Comparison of ENCODE assay signal across 9 mouse cellular contexts in genomic region chr2:74726973-74727639, GRCm38 (mm10). TPM values are rescaled to one million over a fixed set of nuclear protein-coding genes. Genes with fewer than 3 reads are reported as not detected.
DNase-seq lines count a peak whose midpoint lies in the region; ATAC-seq lines count a peak whose summit lies in the region.
"Had no signal": no experiment of that assay in that cellular context is flagged by ENCODE, and none has a peak within 500 bp of the region (broad histone marks: within the 10 kb centered on the region; RNA-seq: fewer than 3 reads in every experiment).

No protein-coding gene starts in this region.

- peak overlapping the region; percentile 35 for H3K4me3 ChIP-seq in heart, embryonic 15.5 days
- H3K4me3 ChIP-seq in brown adipose tissue, adult 24 weeks (ENCODE audit: insufficient read depth, low read depth, low read length): peak overlapping the region; percentile 35
- H3K4me3 ChIP-seq in intestine, embryonic 16.5 days (ENCODE audit: low read length): peak overlapping the region; percentile 41
- 0 out of 2 replicates have a peak overlapping the region, but pooled peaks have one; percentile 3 for H3K4me3 ChIP-seq in midbrain, embryonic 16.5 days (ENCODE audit: low read depth, low read length)

- H3K27ac ChIP-seq in heart, embryonic 15.5 days: no peak overlapping the region
- no peak overlapping the region for H3K27ac ChIP-seq in brown adipose tissue, adult 24 weeks (replicated peaks; ENCODE audit: low read depth, low read length)
- peak overlapping the region; percentile 33; the same call in 1 of the 2 replicates for H3K27ac ChIP-seq in intestine, embryonic 16.5 days (ENCODE audit: low read length)
- no peak overlapping the region for H3K27ac ChIP-seq in midbrain, embryonic 16.5 days (ENCODE audit: low read length)

- H3K4me2 ChIP-seq in heart, embryonic 15.5 days: peak overlapping the region; percentile 55
- H3K4me2 ChIP-seq in intestine, embryonic 16.5 days (ENCODE audit: low read depth, low read length): peak overlapping the region; percentile 49
- peak overlapping the region; percentile 18 for H3K4me2 ChIP-seq in midbrain, embryonic 16.5 days (ENCODE audit: low read length)

- ATAC-seq in heart, embryonic 15.5 days (replicated peaks; ENCODE audit: insufficient number of reproducible peaks, insufficient read depth, low FRiP score, low read depth): no peak
- ATAC-seq in intestine, embryonic 16.5 days: no peak
- no peak for ATAC-seq in midbrain, embryonic 16.5 days
- ATAC-seq: Patski had no signal

- H3K4me1 ChIP-seq in heart, embryonic 15.5 days (replicated peaks): peaks cover 9% of the 10 kb centered on the region
- peaks cover 3% of the 10 kb centered on the region for H3K4me1 ChIP-seq in brown adipose tissue, adult 24 weeks (ENCODE audit: control insufficient read depth, insufficient read depth, insufficient read length, low read length)
- H3K4me1 ChIP-seq in intestine, embryonic 16.5 days (ENCODE audit: control insufficient read depth, insufficient read depth, low read length): peaks cover 11% of the 10 kb centered on the region; the same call in 1 of the 2 replicates
- H3K4me1 ChIP-seq in midbrain, embryonic 16.5 days (ENCODE audit: control insufficient read depth, insufficient read depth, low read length): no peaks in the 10 kb centered on the region; the same call in 1 of the 2 replicates

- peaks cover 98% of the 10 kb centered on the region for H3K27me3 ChIP-seq in heart, embryonic 15.5 days
- peaks cover 70% of the 10 kb centered on the region for H3K27me3 ChIP-seq in intestine, embryonic 16.5 days (replicated peaks; ENCODE audit: control insufficient read depth, insufficient read depth, low read length)
- peaks cover 89% of the 10 kb centered on the region for H3K27me3 ChIP-seq in midbrain, embryonic 16.5 days (ENCODE audit: control insufficient read depth, insufficient read depth, low read depth, low read length)
- H3K27me3 ChIP-seq: Patski had no signal

- no peak for DNase-seq in heart, adult 11 months
- no peak for DNase-seq in spleen, postnatal 4 days (ENCODE audit: low spot score in 2 of 2)
- DNase-seq in thymus, adult 18-20 months: no peak
- no peak for DNase-seq in testis, postnatal 10 days (ENCODE audit: low spot score)

- no peaks in the 10 kb centered on the region for H3K36me3 ChIP-seq in heart, embryonic 15.5 days
- no peaks in the 10 kb centered on the region for H3K36me3 ChIP-seq in intestine, embryonic 16.5 days (ENCODE audit: control insufficient read depth, insufficient read depth, low read length)
- no peaks in the 10 kb centered on the region for H3K36me3 ChIP-seq in midbrain, embryonic 16.5 days (ENCODE audit: control insufficient read depth, insufficient read depth, low read length)

- H3K9ac ChIP-seq in heart, embryonic 15.5 days: no peak overlapping the region
- H3K9ac ChIP-seq in intestine, embryonic 16.5 days (ENCODE audit: low read depth, low read length): peak overlapping the region; percentile 56
- H3K9ac ChIP-seq in midbrain, embryonic 16.5 days (ENCODE audit: low read depth, low read length): no peak overlapping the region

- 2% methylated on average over 43 of the region's 43 CpGs for WGBS in heart, embryonic 15.5 days
- 17% methylated on average over 43 of the region's 43 CpGs for WGBS in intestine, embryonic 16.5 days
- WGBS in midbrain, embryonic 16.5 days: 2% methylated on average over 32 of the region's 43 CpGs

- no peaks in the 10 kb centered on the region for H3K9me3 ChIP-seq in heart, embryonic 15.5 days (replicated peaks)
- H3K9me3 ChIP-seq in intestine, embryonic 16.5 days (ENCODE audit: control insufficient read depth, low read length): no peaks in the 10 kb centered on the region
- H3K9me3 ChIP-seq in midbrain, embryonic 16.5 days (replicated peaks; ENCODE audit: control insufficient read depth, low read length, poor library complexity, severe bottlenecking): no peaks in the 10 kb centered on the region

RNA-seq across cellular contexts. Expression of gene Gm28230, which starts 0.6 kb away (rescaled TPM):
- not detected in 2 replicates for polyA plus RNA-seq in heart, embryonic 15.5 days (2015; fragmentation: Nextera tagmentation; extraction: Ambion mirVana)
- polyA plus RNA-seq in brown adipose tissue, adult 24 weeks (2012; ENCODE audit: insufficient read depth, insufficient read length, missing spikeins): not detected in 2 replicates
- 0.24 TPM in 1 of 2 replicates, not detected in the other for polyA plus RNA-seq in intestine, embryonic 16.5 days (2015; fragmentation: Nextera tagmentation; extraction: Ambion mirVana)
- not detected in 2 replicates for polyA plus RNA-seq in midbrain, embryonic 16.5 days (2015; fragmentation: Nextera tagmentation; extraction: Ambion mirVana)

RNA-seq across cellular contexts. Expression of gene Hoxd4, which starts 15.4 kb away (rescaled TPM):
- 0.09 and 0.15 TPM in 2 replicates for polyA plus RNA-seq in heart, embryonic 15.5 days (2015; fragmentation: Nextera tagmentation; extraction: Ambion mirVana)
- 1.3 and 2.6 TPM in 2 replicates for polyA plus RNA-seq in brown adipose tissue, adult 24 weeks (2012; ENCODE audit: insufficient read depth, insufficient read length, missing spikeins)
- 0.91 and 0.95 TPM in 2 replicates for polyA plus RNA-seq in intestine, embryonic 16.5 days (2015; fragmentation: Nextera tagmentation; extraction: Ambion mirVana)
- not detected in 2 replicates for polyA plus RNA-seq in midbrain, embryonic 16.5 days (2015; fragmentation: Nextera tagmentation; extraction: Ambion mirVana)

RNA-seq across cellular contexts. Expression of gene Hoxd3, which starts 15.4 kb away (rescaled TPM):
- polyA plus RNA-seq in heart, embryonic 15.5 days (2015; fragmentation: Nextera tagmentation; extraction: Ambion mirVana): 0.29 and 1.0 TPM in 2 replicates
- polyA plus RNA-seq in brown adipose tissue, adult 24 weeks (2012; ENCODE audit: insufficient read depth, insufficient read length, missing spikeins): not detected in 2 replicates
- polyA plus RNA-seq in intestine, embryonic 16.5 days (2015; fragmentation: Nextera tagmentation; extraction: Ambion mirVana): 13.4 and 15.1 TPM in 2 replicates
- polyA plus RNA-seq in midbrain, embryonic 16.5 days (2015; fragmentation: Nextera tagmentation; extraction: Ambion mirVana): 0.17 TPM in 1 of 2 replicates, not detected in the other

RNA-seq across cellular contexts. Expression of gene Hoxd8, which starts 22.7 kb away (rescaled TPM):
- 0.24 and 0.56 TPM in 2 replicates for polyA plus RNA-seq in heart, embryonic 15.5 days (2015; fragmentation: Nextera tagmentation; extraction: Ambion mirVana)
- polyA plus RNA-seq in brown adipose tissue, adult 24 weeks (2012; ENCODE audit: insufficient read depth, insufficient read length, missing spikeins): 7.4 and 10.4 TPM in 2 replicates
- 3.1 TPM in 2 replicates for polyA plus RNA-seq in intestine, embryonic 16.5 days (2015; fragmentation: Nextera tagmentation; extraction: Ambion mirVana)
- polyA plus RNA-seq in midbrain, embryonic 16.5 days (2015; fragmentation: Nextera tagmentation; extraction: Ambion mirVana): not detected in 2 replicates

RNA-seq across cellular contexts. Expression of gene Hoxd9, which starts 29.6 kb away (rescaled TPM):
- 0.14 and 0.15 TPM in 2 replicates for polyA plus RNA-seq in heart, embryonic 15.5 days (2015; fragmentation: Nextera tagmentation; extraction: Ambion mirVana)
- 1.9 TPM in 1 of 2 replicates, not detected in the other for polyA plus RNA-seq in brown adipose tissue, adult 24 weeks (2012; ENCODE audit: insufficient read depth, insufficient read length, missing spikeins)
- polyA plus RNA-seq in intestine, embryonic 16.5 days (2015; fragmentation: Nextera tagmentation; extraction: Ambion mirVana): 1.8 and 2.5 TPM in 2 replicates
- polyA plus RNA-seq in midbrain, embryonic 16.5 days (2015; fragmentation: Nextera tagmentation; extraction: Ambion mirVana): not detected in 2 replicates
